In the genomic region with DNA sequence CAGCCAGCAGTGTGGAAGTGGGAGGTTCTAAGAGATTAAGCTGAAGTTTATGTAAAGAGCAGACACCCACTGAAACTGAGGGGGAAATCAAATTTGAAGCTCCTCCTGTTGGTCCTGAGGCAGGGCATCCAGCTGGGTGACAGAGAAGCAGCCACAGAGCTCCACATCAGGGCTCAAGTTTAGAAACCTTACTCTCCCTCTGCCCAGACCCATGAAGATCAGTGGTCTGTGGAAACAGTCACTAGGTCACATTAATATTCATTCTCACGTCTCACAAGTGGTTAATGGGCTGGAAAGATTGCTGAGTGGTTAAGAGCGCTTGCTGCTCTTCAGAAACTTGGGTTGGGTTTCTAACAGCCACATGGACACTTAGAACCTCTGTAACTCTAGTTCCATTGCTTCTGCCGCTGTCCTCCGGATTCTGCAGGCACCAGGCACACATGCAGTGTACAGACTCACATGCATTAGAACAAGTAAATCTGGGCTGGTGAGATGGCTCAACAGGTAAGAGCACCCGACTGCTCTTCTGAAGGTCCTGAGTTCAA, we compare ENCODE assay signal across 19 mouse cellular contexts. TPM values are rescaled to one million over a fixed set of nuclear protein-coding genes. Genes with fewer than 3 reads are reported as not detected.
DNase-seq lines count a peak whose midpoint lies in the region; ATAC-seq and TF ChIP-seq lines count a peak whose summit lies in the region.
"Not testable (repeated sequence)": the region's sequence is repeated elsewhere in the genome, so short reads cannot be mapped to it uniquely, and the experiment has no call there.
"Had no signal": no experiment of that assay in that cellular context is flagged by ENCODE, and none has a peak within 500 bp of the region (broad histone marks: within the 10 kb centered on the region; RNA-seq: fewer than 3 reads in every experiment).

No protein-coding gene starts in this region.

- H3K9me3 ChIP-seq in kidney, embryonic 15.5 days (replicated peaks); kidney, postnatal 0 days (replicated peaks; ENCODE audit: low read length); liver, embryonic 15.5 days (replicated peaks); liver, postnatal 0 days (ENCODE audit: low read length): not testable (repeated sequence)

- not testable (repeated sequence) for TF ChIP-seq CTCF in kidney, adult 2 months (conservative IDR thresholded peaks at IDR 0.05; ENCODE audit: insufficient read depth, insufficient read length, low read depth, low read length); kidney, postnatal 0 days (IDR thresholded peaks at IDR 0.05; ENCODE audit: low read depth); liver, adult 2 months (IDR thresholded peaks at IDR 0.05; ENCODE audit: low read depth, low read length); liver, postnatal 0 days (IDR thresholded peaks at IDR 0.05; ENCODE audit: low read depth)

- WGBS in kidney, adult 2 months: 35% methylated on average over 5 of the region's 5 CpGs
- 49% methylated on average over 5 of the region's 5 CpGs for WGBS in kidney, embryonic 15.5 days
- WGBS in kidney, postnatal 0 days: 54% methylated on average over 5 of the region's 5 CpGs
- 50% methylated on average over 5 of the region's 5 CpGs for WGBS in liver, adult 2 months
- 67% methylated on average over 5 of the region's 5 CpGs for WGBS in liver, embryonic 15.5 days (ENCODE audit: insufficient replicate concordance)
- 82% methylated on average over 5 of the region's 5 CpGs for WGBS in liver, postnatal 0 days (ENCODE audit: insufficient replicate concordance)

- not testable (repeated sequence) for H3K27me3 ChIP-seq in kidney, adult 2 months (replicated peaks; ENCODE audit: control insufficient read depth, insufficient read depth, low read length); kidney, embryonic 15.5 days; kidney, postnatal 0 days (ENCODE audit: insufficient read depth, low read length); liver, adult 2 months (ENCODE audit: control insufficient read depth, insufficient read depth, low read length); liver, embryonic 15.5 days; liver, postnatal 0 days (ENCODE audit: insufficient read depth, low read length)

- not testable (repeated sequence) for H3K79me2 ChIP-seq in liver, adult 2 months (ENCODE audit: control insufficient read depth, insufficient read depth, low read length)

- H3K4me3 ChIP-seq in kidney, adult 2 months (ENCODE audit: insufficient read depth, low read depth, low read length); kidney, embryonic 15.5 days (replicated peaks); kidney, postnatal 0 days (replicated peaks; ENCODE audit: low read depth, low read length); liver, postnatal 0 days (ENCODE audit: low read depth, low read length): not testable (repeated sequence)
- H3K4me3 ChIP-seq in liver, adult 2 months (ENCODE audit: insufficient read depth, low read depth, low read length): peak overlapping the region; percentile 42
- 0 out of 2 replicates have a peak overlapping the region, but pooled peaks have one; percentile 15 for H3K4me3 ChIP-seq in liver, embryonic 15.5 days (replicated peaks)

- H3K27ac ChIP-seq in kidney, adult 2 months (ENCODE audit: insufficient read depth, low read depth, low read length); liver, embryonic 15.5 days (replicated peaks); liver, postnatal 0 days (ENCODE audit: low read depth): not testable (repeated sequence)
- H3K27ac ChIP-seq in kidney, embryonic 15.5 days: peak overlapping the region; percentile 76
- H3K27ac ChIP-seq in kidney, postnatal 0 days: peak overlapping the region; percentile 62
- peak overlapping the region; percentile 52 for H3K27ac ChIP-seq in liver, adult 2 months (replicated peaks; ENCODE audit: insufficient read depth, low read depth, low read length)

- H3K9ac ChIP-seq in kidney, embryonic 15.5 days; kidney, postnatal 0 days (ENCODE audit: low read depth, low read length); liver, embryonic 15.5 days; liver, postnatal 0 days (replicated peaks): not testable (repeated sequence)
- H3K9ac ChIP-seq in liver, adult 2 months (ENCODE audit: low read depth, low read length): peak overlapping the region; percentile 73

- not testable (repeated sequence) for TF ChIP-seq EP300 in liver, postnatal 0 days (IDR thresholded peaks at IDR 0.05; ENCODE audit: low read depth)

- H3K36me3 ChIP-seq in kidney, adult 2 months (ENCODE audit: control insufficient read depth, insufficient read depth, low read length); kidney, embryonic 15.5 days; kidney, postnatal 0 days (ENCODE audit: insufficient read depth, low read length); liver, embryonic 15.5 days (replicated peaks); liver, postnatal 0 days (replicated peaks; ENCODE audit: insufficient read depth, low read length): not testable (repeated sequence)
- H3K36me3 ChIP-seq in liver, adult 2 months (ENCODE audit: control insufficient read depth, insufficient read depth, low read length): peaks cover 43% of the 10 kb centered on the region

- TF ChIP-seq POLR2A in kidney, adult 2 months (IDR thresholded peaks at IDR 0.05; ENCODE audit: low read depth, low read length); liver, adult 2 months (IDR thresholded peaks at IDR 0.05; ENCODE audit: extremely low read depth, insufficient read depth, low read length): not testable (repeated sequence)

- peak; percentile 92 for ATAC-seq in kidney, embryonic 15.5 days (replicated peaks; ENCODE audit: low FRiP score)
- ATAC-seq in kidney, postnatal 0 days (replicated peaks; ENCODE audit: low FRiP score, low read depth): peak; percentile 76
- not testable (repeated sequence) for ATAC-seq in liver, embryonic 15.5 days (ENCODE audit: insufficient read depth); liver, postnatal 0 days

- DNase-seq in heart, adult 11 months: peak; percentile 61
- DNase-seq in kidney, adult 2 months: peak; percentile 41
- DNase-seq in kidney, adult 9 months: peak; percentile 30
- DNase-seq in kidney, postnatal 0 days (ENCODE audit: low spot score): peak; percentile 51
- not testable (repeated sequence) for DNase-seq in liver, adult 2 months (ENCODE audit: extremely low read depth, low read depth, low spot score); liver, postnatal 0 days

- H3K4me1 ChIP-seq in kidney, adult 2 months (ENCODE audit: control insufficient read depth, insufficient read depth, low read length); kidney, embryonic 15.5 days; kidney, postnatal 0 days (replicated peaks; ENCODE audit: insufficient read depth, low read length); liver, embryonic 15.5 days (replicated peaks); liver, postnatal 0 days (ENCODE audit: insufficient read depth): not testable (repeated sequence)
- peaks cover 11% of the 10 kb centered on the region for H3K4me1 ChIP-seq in liver, adult 2 months (ENCODE audit: control insufficient read depth, insufficient read depth, low read length)

- not testable (repeated sequence) for H3K4me2 ChIP-seq in kidney, embryonic 15.5 days; kidney, postnatal 0 days (ENCODE audit: low read length)
- H3K4me2 ChIP-seq in liver, embryonic 15.5 days: peak overlapping the region; percentile 35
- H3K4me2 ChIP-seq in liver, postnatal 0 days (ENCODE audit: low read depth, low read length): peak overlapping the region; percentile 56

RNA-seq across cellular contexts. Expression of gene Kng1, which starts 3.2 kb away (rescaled TPM):
- 0.41 and 0.43 TPM in 2 replicates for polyA plus RNA-seq in kidney, adult 2 months (2012; rRNA removed)
- 4.8 and 9.2 TPM in 2 replicates for polyA plus RNA-seq in kidney, embryonic 15.5 days (2015; fragmentation: Nextera tagmentation; extraction: Ambion mirVana)
- 2.3 and 2.7 TPM in 2 replicates for polyA plus RNA-seq in kidney, postnatal 0 days (2015; fragmentation: Nextera tagmentation; extraction: Ambion mirVana)
- 1,906 and 2,075 TPM in 2 replicates for total RNA-seq in liver, adult 2 months (2014; rRNA removed)
- polyA plus RNA-seq in liver, adult 2 months (2012; rRNA removed): 642 and 701 TPM in 2 replicates
- polyA plus RNA-seq in liver, embryonic 15.5 days (2015; fragmentation: Nextera tagmentation; extraction: Ambion mirVana): 918 and 1,131 TPM in 2 replicates
- polyA plus RNA-seq in liver, postnatal 0 days (2015; fragmentation: Nextera tagmentation; extraction: Ambion mirVana): 5,182 and 5,316 TPM in 2 replicates
- total RNA-seq: CH12.LX, G1E had no signal
- polyA plus RNA-seq: CD4-positive, CD25-positive, alpha-beta regulatory T cell, adult 4 months; cerebellum, adult 2 months; cortical plate, adult 2 months; embryonic facial prominence, embryonic 10.5 days; embryonic facial prominence, embryonic 12.5 days; forebrain, embryonic 11.5 days; forebrain, embryonic 13.5 days; G1E had no signal

RNA-seq across cellular contexts. Expression of gene Kng2, which starts 31.6 kb away (rescaled TPM):
- polyA plus RNA-seq in kidney, adult 2 months (2012; rRNA removed): 173 and 180 TPM in 2 replicates
- 9.3 and 9.7 TPM in 2 replicates for polyA plus RNA-seq in kidney, embryonic 15.5 days (2015; fragmentation: Nextera tagmentation; extraction: Ambion mirVana)
- polyA plus RNA-seq in kidney, postnatal 0 days (2015; fragmentation: Nextera tagmentation; extraction: Ambion mirVana): 175 and 183 TPM in 2 replicates
- 449 and 472 TPM in 2 replicates for total RNA-seq in liver, adult 2 months (2014; rRNA removed)
- 97.8 and 123 TPM in 2 replicates for polyA plus RNA-seq in liver, adult 2 months (2012; rRNA removed)
- polyA plus RNA-seq in liver, embryonic 15.5 days (2015; fragmentation: Nextera tagmentation; extraction: Ambion mirVana): 66.0 and 93.3 TPM in 2 replicates
- 348 and 384 TPM in 2 replicates for polyA plus RNA-seq in liver, postnatal 0 days (2015; fragmentation: Nextera tagmentation; extraction: Ambion mirVana)
- total RNA-seq: CH12.LX, G1E had no signal
- polyA plus RNA-seq: activated CD4-positive, CD25-positive, alpha-beta regulatory T cell, adult 4 months; CD4-positive, CD25-positive, alpha-beta regulatory T cell, adult 4 months; cerebellum, adult 2 months; cortical plate, adult 2 months; embryonic facial prominence, embryonic 10.5 days; embryonic facial prominence, embryonic 12.5 days; embryonic facial prominence, embryonic 14.5 days; forebrain, embryonic 11.5 days; forebrain, embryonic 13.5 days; G1E had no signal

RNA-seq across cellular contexts. Expression of gene Eif4a2, which starts 46.4 kb away (rescaled TPM):
- 111 and 143 TPM in 2 replicates for polyA plus RNA-seq in kidney, adult 2 months (2012; rRNA removed)
- polyA plus RNA-seq in kidney, embryonic 15.5 days (2015; fragmentation: Nextera tagmentation; extraction: Ambion mirVana): 217 and 225 TPM in 2 replicates
- polyA plus RNA-seq in kidney, postnatal 0 days (2015; fragmentation: Nextera tagmentation; extraction: Ambion mirVana): 189 and 193 TPM in 2 replicates
- 325 and 412 TPM in 2 replicates for total RNA-seq in liver, adult 2 months (2014; rRNA removed)
- polyA plus RNA-seq in liver, adult 2 months (2012; rRNA removed): 64.4 and 75.9 TPM in 2 replicates
- 58.3 and 60.6 TPM in 2 replicates for polyA plus RNA-seq in liver, embryonic 15.5 days (2015; fragmentation: Nextera tagmentation; extraction: Ambion mirVana)
- polyA plus RNA-seq in liver, postnatal 0 days (2015; fragmentation: Nextera tagmentation; extraction: Ambion mirVana): 49.1 and 52.5 TPM in 2 replicates

Comparison
In these comparisons a context has a peak if more than half of its experiments do, and no peak if none do; other contexts are left out.
1. RNA of gene Kng1, which starts 3.2 kb away (polyA plus RNA-seq): 5,182 to 5,316 TPM in liver, postnatal 0 days, 918 to 1,131 TPM in liver, embryonic 15.5 days and 642 to 701 TPM in liver, adult 2 months; 4.8 to 9.2 TPM in kidney, embryonic 15.5 days, 2.3 to 2.7 TPM in kidney, postnatal 0 days and 0.41 to 0.43 TPM in kidney, adult 2 months; every median in the first group is over 10 times any median in the second.